Mouse (Mus musculus) bone marrow, adult 2 months (tissue): ENCODE results near the gene Arhgap24.

Source experiments
- CTCF ChIP-seq: fragments of 200-500 bp; IDR thresholded peaks from 2 replicates; pipeline ENCODE4 v1.5.1; 2011; ENCODE audit warnings: low read length, control low read depth; ENCODE audit not compliant: control insufficient read depth, insufficient read depth
- POLR2A ChIP-seq: fragments of 200-500 bp; IDR thresholded peaks from 2 replicates; pipeline ENCODE4 v1.6.1; 2011; ENCODE audit warnings: low read depth, mild to moderate bottlenecking, control low read depth, low read length, borderline replicate concordance; ENCODE audit not compliant: control insufficient read depth

DNA sequence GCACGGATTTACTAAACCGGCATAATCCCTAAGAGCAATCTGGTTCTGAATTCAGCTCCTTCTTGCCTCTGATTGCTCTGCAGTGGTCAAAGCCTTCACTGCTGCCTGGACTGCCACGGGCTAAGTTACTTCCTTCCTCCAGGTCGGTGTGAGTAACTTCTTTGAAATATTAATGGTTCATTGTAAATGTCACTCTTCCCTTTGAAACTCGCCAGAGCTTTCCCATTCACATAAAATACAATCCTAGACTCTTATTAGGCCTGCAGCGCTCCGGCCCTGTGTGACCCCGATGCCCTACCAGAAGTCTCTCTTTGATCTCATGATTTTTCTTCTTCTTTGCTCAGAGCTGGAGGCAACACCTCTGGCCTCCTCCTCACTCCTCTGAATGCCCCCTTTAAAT is 44.6 kb upstream of the Arhgap24 start:
- no peak for TF ChIP-seq CTCF
- TF ChIP-seq POLR2A = no peak
